Mouse (Mus musculus): ENCODE data around the gene Chrna1. TPM values are rescaled to one million over a fixed set of nuclear protein-coding genes. Genes with fewer than 3 reads are reported as not detected.

Gene Chrna1
- polyA plus RNA-seq, 1 experiment from 2014 or later = 0.24 TPM

- 32% methylated on average over 9 of the region's 9 CpGs for WGBS
- H3K9me3 ChIP-seq (replicated peaks; ENCODE audit: control insufficient read depth, low read length, poor library complexity, severe bottlenecking) = no peaks in the 10 kb centered on the region
- no peaks in the 10 kb centered on the region for H3K36me3 ChIP-seq (ENCODE audit: control insufficient read depth, insufficient read depth, low read length)
- H3K27ac ChIP-seq (ENCODE audit: low read length) = no peak overlapping the region
- H3K4me2 ChIP-seq (ENCODE audit: low read length) = no peak overlapping the region
- H3K4me3 ChIP-seq (ENCODE audit: low read depth, low read length) = no peak overlapping the region
- H3K4me1 ChIP-seq (ENCODE audit: control insufficient read depth, insufficient read depth, low read length) = no peaks in the 10 kb centered on the region
- H3K9ac ChIP-seq (ENCODE audit: low read depth, low read length) = no peak overlapping the region
- H3K27me3 ChIP-seq (ENCODE audit: control insufficient read depth, insufficient read depth, low read depth, low read length) = no peaks in the 10 kb centered on the region
- no peak for ATAC-seq
Measured at GRCm38 (mm10) chr2:73596786-73597185, 16.6 kb upstream of the Chrna1 start.

GRCm38 (mm10) chr2:73596326-73596725 is 16.2 kb upstream of the Chrna1 start:
- no peak overlapping the region for H3K4me3 ChIP-seq (ENCODE audit: low read depth, low read length)
- no peaks in the 10 kb centered on the region for H3K9me3 ChIP-seq (replicated peaks; ENCODE audit: control insufficient read depth, low read length, poor library complexity, severe bottlenecking)
- H3K36me3 ChIP-seq (ENCODE audit: control insufficient read depth, insufficient read depth, low read length) = no peaks in the 10 kb centered on the region
- WGBS = 75% methylated on average over 5 of the region's 5 CpGs
- H3K27ac ChIP-seq (ENCODE audit: low read length) = no peak overlapping the region
- no peaks in the 10 kb centered on the region for H3K27me3 ChIP-seq (ENCODE audit: control insufficient read depth, insufficient read depth, low read depth, low read length)
- no peak overlapping the region for H3K4me2 ChIP-seq (ENCODE audit: low read length)
- H3K9ac ChIP-seq (ENCODE audit: low read depth, low read length) = no peak overlapping the region
- ATAC-seq = no peak
- H3K4me1 ChIP-seq (ENCODE audit: control insufficient read depth, insufficient read depth, low read length) = no peaks in the 10 kb centered on the region

DNA sequence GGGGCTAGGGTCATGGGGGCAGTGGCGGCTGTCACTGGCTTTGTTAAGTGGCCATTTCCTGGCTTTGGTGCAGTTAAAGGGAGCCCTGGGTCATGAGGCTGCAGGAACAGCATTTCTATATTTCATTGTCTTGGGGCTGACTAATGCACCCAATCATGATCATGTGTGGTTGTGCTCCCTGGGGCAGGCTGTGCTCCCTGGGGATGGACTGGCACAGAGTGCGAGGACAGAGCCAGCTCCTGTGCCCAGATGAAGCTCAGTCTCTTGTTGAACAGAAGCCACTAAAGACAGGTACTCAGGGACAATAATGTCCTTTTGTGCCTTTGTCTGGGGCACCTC is 12.9 kb upstream of the Chrna1 start:
- no peak for ATAC-seq
- Histone ChIP-seq H3K9ac (ENCODE audit: low read depth, low read length) (no peak overlapping the region), H3K9me3 (replicated peaks; ENCODE audit: control insufficient read depth, low read length, poor library complexity, severe bottlenecking) (no peaks in the 10 kb centered on the region), H3K27me3 (ENCODE audit: control insufficient read depth, insufficient read depth, low read depth, low read length) (no peaks in the 10 kb centered on the region), H3K27ac (ENCODE audit: low read length) (no peak overlapping the region), H3K4me3 (ENCODE audit: low read depth, low read length) (no peak overlapping the region), H3K4me1 (ENCODE audit: control insufficient read depth, insufficient read depth, low read length) (peaks cover 8% of the 10 kb centered on the region; the same call in 1 of the 2 replicates), H3K4me2 (ENCODE audit: low read length) (no peak overlapping the region), H3K36me3 (ENCODE audit: control insufficient read depth, insufficient read depth, low read length) (no peaks in the 10 kb centered on the region)
- 87% methylated on average over 2 of the region's 2 CpGs for WGBS

DNA sequence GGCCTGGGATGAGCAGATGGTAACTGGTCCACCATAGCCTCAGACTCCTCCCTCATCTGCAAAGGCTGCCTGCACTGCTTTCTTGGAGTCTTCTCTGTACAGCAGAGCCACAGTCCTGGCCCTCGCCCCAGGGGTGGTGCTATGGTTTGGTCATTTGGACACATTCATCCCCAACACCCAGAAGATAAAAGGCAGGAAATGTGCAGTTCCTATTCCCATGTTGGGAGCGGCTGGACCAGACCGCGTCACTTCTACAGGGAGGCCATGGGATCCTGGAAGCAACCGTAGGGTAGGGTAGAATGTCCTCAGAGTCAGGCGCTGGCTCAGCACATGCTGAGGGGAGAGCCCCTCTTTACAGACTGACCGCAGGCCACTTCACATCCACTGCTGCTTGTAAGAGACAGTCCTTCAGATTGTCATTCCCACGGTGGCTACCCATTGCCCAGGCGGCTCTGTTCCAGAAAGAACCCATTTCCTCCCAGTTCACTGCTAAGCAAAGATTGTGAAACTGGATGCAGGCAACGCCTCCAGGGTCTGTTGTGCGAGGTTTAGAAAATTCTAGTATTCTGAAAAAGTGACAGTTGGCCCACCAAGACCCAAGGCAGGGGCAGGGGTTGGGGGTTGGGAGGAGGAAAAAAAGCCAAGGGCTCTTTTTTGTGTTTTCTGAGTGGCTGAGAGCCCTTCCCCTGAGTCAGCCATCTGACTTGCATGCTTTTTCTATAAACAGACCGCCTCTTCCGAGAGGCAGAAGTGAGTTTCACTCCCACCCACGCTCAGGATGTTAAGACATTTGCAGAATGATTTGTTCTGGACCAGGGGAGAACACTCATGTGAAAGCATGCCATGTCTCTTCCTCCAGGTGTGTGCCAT is 12.3 kb upstream of the Chrna1 start:
- Histone ChIP-seq H3K9me3 (replicated peaks; ENCODE audit: control insufficient read depth, low read length, poor library complexity, severe bottlenecking) (no peaks in the 10 kb centered on the region), H3K27me3 (ENCODE audit: control insufficient read depth, insufficient read depth, low read depth, low read length) (no peaks in the 10 kb centered on the region), H3K4me1 (ENCODE audit: control insufficient read depth, insufficient read depth, low read length) (peaks cover 8% of the 10 kb centered on the region; the same call in 1 of the 2 replicates), H3K4me3 (ENCODE audit: low read depth, low read length) (no peak overlapping the region), H3K4me2 (ENCODE audit: low read length) (no peak overlapping the region), H3K36me3 (ENCODE audit: control insufficient read depth, insufficient read depth, low read length) (no peaks in the 10 kb centered on the region), H3K9ac (ENCODE audit: low read depth, low read length) (no peak overlapping the region), H3K27ac (ENCODE audit: low read length) (no peak overlapping the region)
- WGBS = 80% methylated on average over 14 of the region's 14 CpGs
- no peak for ATAC-seq

DNA sequence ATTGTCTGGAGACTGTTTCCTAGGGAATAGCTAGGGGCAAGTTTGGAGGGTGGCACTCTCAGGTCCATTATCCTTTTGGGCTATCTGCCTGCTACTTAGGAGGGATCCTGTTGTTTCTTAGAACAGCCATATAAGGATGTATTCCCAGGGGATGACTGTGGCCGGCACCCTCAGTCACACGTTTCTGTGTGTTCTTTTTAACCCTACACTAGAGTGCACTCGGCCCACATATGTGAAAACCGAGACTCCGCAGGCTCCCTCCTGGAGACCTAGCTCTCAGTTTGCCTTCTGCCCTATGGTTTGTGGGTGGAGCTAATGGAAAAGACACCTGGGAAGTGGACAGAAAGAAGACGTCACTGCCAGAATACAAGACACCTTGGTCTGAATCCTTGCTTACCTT is 11.1 kb upstream of the Chrna1 start:
- H3K27me3 ChIP-seq (ENCODE audit: control insufficient read depth, insufficient read depth, low read depth, low read length) = no peaks in the 10 kb centered on the region
- 50% methylated on average over 6 of the region's 6 CpGs for WGBS
- H3K9ac ChIP-seq (ENCODE audit: low read depth, low read length) = no peak overlapping the region
- H3K4me3 ChIP-seq (ENCODE audit: low read depth, low read length) = no peak overlapping the region
- peaks cover 8% of the 10 kb centered on the region; the same call in 1 of the 2 replicates for H3K4me1 ChIP-seq (ENCODE audit: control insufficient read depth, insufficient read depth, low read length)
- no peaks in the 10 kb centered on the region for H3K9me3 ChIP-seq (replicated peaks; ENCODE audit: control insufficient read depth, low read length, poor library complexity, severe bottlenecking)
- H3K36me3 ChIP-seq (ENCODE audit: control insufficient read depth, insufficient read depth, low read length) = no peaks in the 10 kb centered on the region
- ATAC-seq = no peak
- H3K27ac ChIP-seq (ENCODE audit: low read length) = no peak overlapping the region
- no peak overlapping the region for H3K4me2 ChIP-seq (ENCODE audit: low read length)

GRCm38 (mm10) chr2:73590106-73590505 is 10.0 kb upstream of the Chrna1 start:
- Histone ChIP-seq H3K36me3 (ENCODE audit: control insufficient read depth, insufficient read depth, low read length) (no peaks in the 10 kb centered on the region), H3K9ac (ENCODE audit: low read depth, low read length) (no peak overlapping the region), H3K9me3 (replicated peaks; ENCODE audit: control insufficient read depth, low read length, poor library complexity, severe bottlenecking) (no peaks in the 10 kb centered on the region), H3K4me2 (ENCODE audit: low read length) (peak overlapping the region; percentile 48), H3K4me1 (ENCODE audit: control insufficient read depth, insufficient read depth, low read length) (peaks cover 13% of the 10 kb centered on the region), H3K27ac (ENCODE audit: low read length) (no peak overlapping the region), H3K4me3 (ENCODE audit: low read depth, low read length) (peak overlapping the region; percentile 21; the same call in 1 of the 2 replicates), H3K27me3 (ENCODE audit: control insufficient read depth, insufficient read depth, low read depth, low read length) (no peaks in the 10 kb centered on the region)
- no peak for ATAC-seq
- WGBS = 17% methylated on average over 12 of the region's 12 CpGs

GRCm38 (mm10) chr2:73588951-73589350 is 8.8 kb upstream of the Chrna1 start:
- ATAC-seq = no peak
- H3K27ac ChIP-seq (ENCODE audit: low read length) = no peak overlapping the region
- H3K4me1 ChIP-seq (ENCODE audit: control insufficient read depth, insufficient read depth, low read length) = peaks cover 13% of the 10 kb centered on the region
- H3K9me3 ChIP-seq (replicated peaks; ENCODE audit: control insufficient read depth, low read length, poor library complexity, severe bottlenecking) = no peaks in the 10 kb centered on the region
- no peak overlapping the region for H3K4me2 ChIP-seq (ENCODE audit: low read length)
- no peaks in the 10 kb centered on the region for H3K27me3 ChIP-seq (ENCODE audit: control insufficient read depth, insufficient read depth, low read depth, low read length)
- H3K9ac ChIP-seq (ENCODE audit: low read depth, low read length) = no peak overlapping the region
- WGBS = 72% methylated on average over 2 of the region's 2 CpGs
- no peaks in the 10 kb centered on the region for H3K36me3 ChIP-seq (ENCODE audit: control insufficient read depth, insufficient read depth, low read length)
- no peak overlapping the region for H3K4me3 ChIP-seq (ENCODE audit: low read depth, low read length)

GRCm38 (mm10) chr2:73587109-73587506 is 7.0 kb upstream of the Chrna1 start:
- H3K9me3 ChIP-seq (replicated peaks; ENCODE audit: control insufficient read depth, low read length, poor library complexity, severe bottlenecking) = no peaks in the 10 kb centered on the region
- no peak overlapping the region for H3K4me3 ChIP-seq (ENCODE audit: low read depth, low read length)
- no peak for ATAC-seq
- no peak overlapping the region for H3K9ac ChIP-seq (ENCODE audit: low read depth, low read length)
- H3K4me1 ChIP-seq (ENCODE audit: control insufficient read depth, insufficient read depth, low read length) = peaks cover 13% of the 10 kb centered on the region
- H3K4me2 ChIP-seq (ENCODE audit: low read length) = no peak overlapping the region
- 65% methylated on average over 4 of the region's 4 CpGs for WGBS
- H3K27me3 ChIP-seq (ENCODE audit: control insufficient read depth, insufficient read depth, low read depth, low read length) = peaks cover 4% of the 10 kb centered on the region; the same call in 1 of the 2 replicates
- no peak overlapping the region for H3K27ac ChIP-seq (ENCODE audit: low read length)
- H3K36me3 ChIP-seq (ENCODE audit: control insufficient read depth, insufficient read depth, low read length) = no peaks in the 10 kb centered on the region

- ATAC-seq = no peak
- H3K27ac ChIP-seq (ENCODE audit: low read length) = no peak overlapping the region
- H3K27me3 ChIP-seq (ENCODE audit: control insufficient read depth, insufficient read depth, low read depth, low read length) = peaks cover 4% of the 10 kb centered on the region; the same call in 1 of the 2 replicates
- no peaks in the 10 kb centered on the region for H3K9me3 ChIP-seq (replicated peaks; ENCODE audit: control insufficient read depth, low read length, poor library complexity, severe bottlenecking)
- H3K36me3 ChIP-seq (ENCODE audit: control insufficient read depth, insufficient read depth, low read length) = no peaks in the 10 kb centered on the region
- 50% methylated on average over 10 of the region's 10 CpGs for WGBS
- H3K4me2 ChIP-seq (ENCODE audit: low read length) = no peak overlapping the region
- peaks cover 13% of the 10 kb centered on the region for H3K4me1 ChIP-seq (ENCODE audit: control insufficient read depth, insufficient read depth, low read length)
- no peak overlapping the region for H3K4me3 ChIP-seq (ENCODE audit: low read depth, low read length)
- no peak overlapping the region for H3K9ac ChIP-seq (ENCODE audit: low read depth, low read length)
Measured at GRCm38 (mm10) chr2:73586392-73587108, 6.4 kb upstream of the Chrna1 start.

All from midbrain, embryonic 16.5 days (tissue).